Mouse (Mus musculus) hindbrain, embryonic 13.5 days (tissue): ENCODE data around the gene Nhlrc3. TPM values are rescaled to one million over a fixed set of nuclear protein-coding genes. Genes with fewer than 3 reads are reported as not detected.

Source experiments
- ATAC-seq: fragments of 200-750 bp; cut with Nextera tagmentation; 2 replicates; pipeline ENCODE4 v1.8.0; 2017; ENCODE audit warnings: moderate TSS enrichment; ENCODE audit not compliant: low FRiP score
- H3K27ac ChIP-seq: fragments of 300-500 bp; sonication (generic); 2 replicates; pipeline ENCODE4 v1.5.1; 2015; ENCODE audit warnings: inconsistent platforms, mild to moderate bottlenecking, moderate library complexity
- H3K27me3 ChIP-seq: fragments of 300-500 bp; sonication (generic); 2 replicates; pipeline ENCODE4 v1.6.1; 2015; ENCODE audit warnings: mild to moderate bottlenecking, inconsistent platforms
- H3K36me3 ChIP-seq: fragments of 300-500 bp; sonication (generic); 2 replicates; pipeline ENCODE4 v1.6.1; 2015; ENCODE audit warnings: mild to moderate bottlenecking, inconsistent platforms
- H3K4me1 ChIP-seq: fragments of 300-500 bp; sonication (generic); replicated peaks from 2 replicates; pipeline ENCODE4 v1.6.1; 2015; ENCODE audit warnings: inconsistent platforms
- H3K4me2 ChIP-seq: fragments of 300-500 bp; sonication (generic); 2 replicates; pipeline ENCODE4 v1.6.1; 2015; ENCODE audit warnings: inconsistent platforms, mild to moderate bottlenecking, moderate library complexity
- H3K4me3 ChIP-seq: fragments of 300-500 bp; sonication (generic); 2 replicates; pipeline ENCODE4 v1.5.1; 2015; ENCODE audit warnings: mild to moderate bottlenecking, inconsistent platforms
- H3K9ac ChIP-seq: fragments of 300-500 bp; sonication (generic); 2 replicates; pipeline ENCODE4 v1.6.1; 2015; ENCODE audit warnings: mild to moderate bottlenecking, inconsistent platforms
- H3K9me3 ChIP-seq: fragments of 300-500 bp; sonication (generic); 2 replicates; pipeline ENCODE4 v1.6.1; 2016; ENCODE audit warnings: inconsistent platforms
- WGBS: fragments of 180-500 bp; shearing (Covaris S2); methylation state at CpG from one replicate; pipeline ENCODE4 v1.1.7; 2015; 5-methylcytosine and 5-hydroxymethylcytosine counted together
- polyA plus RNA-seq: library from polyadenylated mRNA; unstranded; fragments of >200 nt; fragmentation: Nextera tagmentation; extraction: Ambion mirVana; gene quantifications from 2 replicates; pipeline ENCODE4 v1.2.1, GENCODE M21; 2015

Gene Nhlrc3
- polyA plus RNA-seq, 1 experiment from 2014 or later, result 9.4 TPM

DNA sequence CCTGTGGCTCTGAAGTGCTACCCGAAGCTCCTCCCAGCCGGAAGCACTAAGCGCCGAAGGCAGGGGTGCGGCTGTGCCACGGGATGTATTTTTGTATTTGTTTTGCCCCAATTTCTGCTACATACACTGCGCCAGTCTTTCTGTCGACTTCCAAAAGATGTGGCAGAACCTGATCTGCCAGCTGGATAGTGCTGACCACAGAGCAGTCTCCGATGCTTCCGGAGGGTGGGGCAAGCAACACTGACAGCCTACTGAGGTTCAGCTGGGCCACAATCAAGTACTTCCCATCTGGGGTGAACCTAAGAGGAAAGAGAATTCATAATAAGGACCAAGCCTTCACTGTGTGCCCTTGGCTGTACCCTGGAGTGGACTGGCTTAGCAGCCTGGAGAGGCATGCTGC is 10.8 kb downstream of the Nhlrc3 start:
- 96% methylated on average over 10 of the region's 10 CpGs for WGBS
- no peak overlapping the region for H3K4me3 ChIP-seq
- no peaks in the 10 kb centered on the region for H3K4me1 ChIP-seq
- ATAC-seq, result no peak
- no peaks in the 10 kb centered on the region for H3K27me3 ChIP-seq
- no peak overlapping the region for H3K4me2 ChIP-seq
- no peak overlapping the region for H3K27ac ChIP-seq
- no peaks in the 10 kb centered on the region for H3K9me3 ChIP-seq
- peaks cover 76% of the 10 kb centered on the region for H3K36me3 ChIP-seq
- no peak overlapping the region for H3K9ac ChIP-seq

DNA sequence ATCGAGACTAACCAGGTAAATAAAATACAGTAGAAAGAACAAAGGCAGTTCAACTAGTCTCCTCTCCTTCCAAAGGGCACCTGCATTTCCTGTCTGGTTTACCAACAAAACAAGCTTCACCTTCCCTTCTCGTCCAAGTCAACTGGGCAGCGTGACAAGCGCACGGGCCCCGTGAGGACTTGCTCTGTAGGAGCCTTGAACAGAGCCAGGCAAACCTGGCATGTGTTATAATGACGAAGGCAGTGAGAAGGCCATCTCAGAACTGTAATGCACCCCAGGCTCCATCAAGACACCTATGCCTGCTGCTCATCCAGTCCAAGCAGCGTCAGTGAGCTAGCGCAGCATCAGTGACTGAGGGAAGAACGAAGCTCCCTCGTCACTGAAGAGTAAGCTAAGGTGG is 12.5 kb downstream of the Nhlrc3 start:
- H3K4me1 ChIP-seq, result peaks cover under 1% of the 10 kb centered on the region; the same call in 1 of the 2 replicates
- H3K9ac ChIP-seq, result no peak overlapping the region
- ATAC-seq, result no peak
- no peak overlapping the region for H3K27ac ChIP-seq
- H3K36me3 ChIP-seq, result peaks cover 60% of the 10 kb centered on the region
- H3K4me3 ChIP-seq, result no peak overlapping the region
- 95% methylated on average over 11 of the region's 11 CpGs for whole genome bisulfite sequencing
- H3K27me3 ChIP-seq, result no peaks in the 10 kb centered on the region
- no peaks in the 10 kb centered on the region for H3K9me3 ChIP-seq
- no peak overlapping the region for H3K4me2 ChIP-seq

DNA sequence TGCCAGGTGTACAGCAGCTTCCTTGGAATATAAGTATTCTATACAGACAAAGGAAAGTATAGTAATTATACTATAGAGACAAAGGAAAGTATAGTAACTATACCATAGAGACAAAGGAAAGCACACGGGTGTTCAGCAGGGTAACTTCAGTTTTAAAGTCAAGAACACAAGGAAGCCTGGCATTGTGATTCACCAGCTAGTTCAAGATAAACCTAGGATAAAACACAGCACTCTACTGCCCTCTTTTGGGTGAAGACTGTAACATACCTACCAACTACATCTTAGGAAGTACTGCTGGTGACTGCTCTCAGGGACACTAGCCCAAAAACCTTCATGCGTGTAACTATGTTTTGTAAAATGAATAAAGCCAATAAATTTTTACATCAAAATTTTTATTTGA is 14.9 kb downstream of the Nhlrc3 start:
- H3K4me2 ChIP-seq, result no peak overlapping the region
- 23% methylated on average over 2 of the region's 2 CpGs for WGBS

DNA sequence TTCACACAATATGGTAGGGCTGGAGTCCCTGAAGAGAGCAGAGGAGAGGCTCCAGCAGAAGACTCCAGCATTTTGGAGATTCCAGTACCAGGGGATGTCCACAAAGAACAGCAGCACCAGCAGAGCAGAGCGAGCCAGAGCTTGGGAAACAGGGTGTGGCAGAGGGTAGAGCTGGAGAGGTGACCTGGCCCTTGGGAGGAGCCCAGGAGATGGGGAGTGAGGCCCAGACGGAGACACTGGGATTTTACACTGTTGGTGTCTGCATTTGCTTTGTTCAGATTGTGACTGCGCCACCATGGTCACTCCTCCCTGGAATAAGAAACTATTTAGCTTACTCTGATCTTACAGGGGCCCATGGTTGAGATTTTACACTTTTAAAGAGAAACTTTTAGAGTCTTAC is 16.3 kb downstream of the Nhlrc3 start:
- WGBS, result 91% methylated on average over 3 of the region's 3 CpGs

More for the DNA sequence above, 14.9 kb downstream of the Nhlrc3 start:
- H3K9me3 ChIP-seq, result no peaks in the 10 kb centered on the region
- H3K27me3 ChIP-seq, result no peaks in the 10 kb centered on the region
- peaks cover 38% of the 10 kb centered on the region for H3K36me3 ChIP-seq
- 0 out of 2 replicates have a peak, but pooled peaks have one; percentile 30 for ATAC-seq
- H3K27ac ChIP-seq, result no peak overlapping the region
- H3K9ac ChIP-seq, result no peak overlapping the region
- H3K4me1 ChIP-seq, result peaks cover 10% of the 10 kb centered on the region
- no peak overlapping the region for H3K4me3 ChIP-seq

DNA sequence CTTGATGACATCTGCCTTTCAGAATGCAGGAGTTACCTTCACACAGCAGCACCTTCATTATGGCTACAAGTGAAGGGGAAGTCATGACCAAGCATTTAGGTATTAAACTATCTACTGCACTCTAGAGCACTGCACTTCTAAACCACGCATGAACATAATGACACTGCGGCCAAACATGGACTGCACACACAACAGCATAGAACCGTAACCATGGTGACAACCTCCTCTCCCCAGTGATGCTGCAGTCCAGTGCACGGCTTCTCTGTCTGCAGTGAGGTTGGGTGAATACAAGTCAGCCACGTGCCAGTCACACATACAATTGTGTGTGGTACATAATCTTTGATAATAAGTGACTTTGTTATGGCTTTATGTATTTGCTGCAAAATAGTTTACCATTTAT is 17.6 kb downstream of the Nhlrc3 start:
- Histone ChIP-seq H3K9ac (no peak overlapping the region), H3K9me3 (no peaks in the 10 kb centered on the region), H3K36me3 (peaks cover 12% of the 10 kb centered on the region), H3K4me1 (peaks cover 10% of the 10 kb centered on the region), H3K4me3 (no peak overlapping the region), H3K4me2 (no peak overlapping the region), H3K27me3 (no peaks in the 10 kb centered on the region), H3K27ac (0 out of 2 replicates have a peak overlapping the region, but pooled peaks have one; percentile 40)
- WGBS, result 29% methylated on average over 5 of the region's 5 CpGs
- ATAC-seq, result peak; percentile 63

More for the DNA sequence above, 16.3 kb downstream of the Nhlrc3 start:
- Histone ChIP-seq H3K9me3 (no peaks in the 10 kb centered on the region), H3K9ac (no peak overlapping the region), H3K4me3 (no peak overlapping the region), H3K4me1 (peaks cover 10% of the 10 kb centered on the region), H3K27ac (no peak overlapping the region), H3K36me3 (peaks cover 24% of the 10 kb centered on the region), H3K27me3 (no peaks in the 10 kb centered on the region), H3K4me2 (no peak overlapping the region)
- ATAC-seq, result no peak

DNA sequence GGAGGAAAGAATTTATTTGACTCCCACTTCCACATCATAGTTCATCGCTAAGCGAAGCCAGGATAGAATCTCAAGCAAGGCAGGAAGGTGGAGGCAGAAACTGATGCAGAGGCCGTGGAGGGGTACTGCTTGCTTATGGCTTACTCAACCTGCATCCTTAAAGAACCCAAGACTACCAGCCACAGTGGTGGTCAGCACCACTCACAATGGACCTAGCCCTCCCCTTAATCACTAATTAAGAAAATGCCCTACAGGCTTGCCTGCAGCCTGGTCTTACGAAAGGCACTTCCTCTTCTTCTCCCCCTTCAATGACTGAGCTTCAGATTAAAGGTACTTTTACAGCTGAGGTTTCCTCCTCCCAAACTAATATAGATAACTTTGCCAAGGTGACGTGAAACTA is 26.6 kb downstream of the Nhlrc3 start:
- H3K36me3 ChIP-seq, result no peaks in the 10 kb centered on the region
- ATAC-seq, result no peak

DNA sequence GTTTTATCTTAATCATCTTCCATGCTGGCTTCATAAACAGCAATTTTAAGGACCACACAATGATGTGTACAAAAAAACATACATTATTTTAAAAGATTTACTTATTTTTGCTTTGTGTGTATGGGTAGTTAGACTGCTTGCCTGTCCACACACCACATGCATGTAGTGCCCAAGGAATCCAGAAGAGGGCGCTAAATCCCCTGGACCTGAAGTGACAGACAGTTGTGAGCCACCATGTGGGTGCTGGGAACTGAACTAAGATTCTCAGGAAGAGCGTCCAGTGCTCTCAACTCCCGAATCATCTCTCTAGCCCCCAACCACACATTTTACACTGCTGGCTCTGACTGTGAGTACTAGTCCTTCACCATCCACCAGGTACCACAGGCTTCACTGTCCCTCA is 28.5 kb downstream of the Nhlrc3 start:
- Histone ChIP-seq H3K27ac (no peak overlapping the region), H3K9me3 (no peaks in the 10 kb centered on the region), H3K27me3 (no peaks in the 10 kb centered on the region), H3K36me3 (no peaks in the 10 kb centered on the region), H3K4me3 (no peak overlapping the region), H3K4me2 (no peak overlapping the region), H3K4me1 (no peaks in the 10 kb centered on the region), H3K9ac (no peak overlapping the region)
- 77% methylated on average over 3 of the region's 3 CpGs for WGBS
- no peak for ATAC-seq

More for the DNA sequence above, 26.6 kb downstream of the Nhlrc3 start:
- no peaks in the 10 kb centered on the region for H3K27me3 ChIP-seq
- H3K4me2 ChIP-seq, result no peak overlapping the region
- H3K9me3 ChIP-seq, result no peaks in the 10 kb centered on the region
- no peak overlapping the region for H3K4me3 ChIP-seq
- no peak overlapping the region for H3K9ac ChIP-seq
- H3K27ac ChIP-seq, result no peak overlapping the region
- WGBS, result 82% methylated on average over 5 of the region's 5 CpGs
- H3K4me1 ChIP-seq, result no peaks in the 10 kb centered on the region

DNA sequence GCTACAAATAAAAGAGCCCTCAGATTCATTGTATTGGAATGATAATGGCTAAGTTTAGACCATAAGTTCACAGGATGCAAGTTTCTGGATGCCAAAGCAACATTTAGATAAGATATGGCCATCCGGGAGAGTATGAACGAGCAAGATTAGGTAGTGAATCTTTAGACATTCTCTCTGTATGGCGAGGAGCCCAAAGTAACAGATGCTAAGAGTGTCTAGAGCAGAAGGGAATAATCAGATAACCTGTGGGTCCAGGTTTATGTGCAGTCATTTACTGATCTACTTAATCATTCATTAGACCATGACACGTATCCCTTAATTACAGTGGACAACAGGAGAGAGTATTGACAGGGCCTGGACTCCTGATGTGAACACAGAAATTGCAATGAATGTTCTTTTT is 39.6 kb downstream of the Nhlrc3 start:
- Histone ChIP-seq H3K4me3 (no peak overlapping the region), H3K27me3 (no peaks in the 10 kb centered on the region), H3K4me1 (0 out of 2 replicates have a peak, but pooled peaks cover 3% of the 10 kb centered on the region), H3K4me2 (no peak overlapping the region), H3K27ac (no peak overlapping the region), H3K9me3 (no peaks in the 10 kb centered on the region), H3K36me3 (no peaks in the 10 kb centered on the region), H3K9ac (no peak overlapping the region)
- ATAC-seq, result no peak
- WGBS, result 88% methylated on average over 4 of the region's 4 CpGs

DNA sequence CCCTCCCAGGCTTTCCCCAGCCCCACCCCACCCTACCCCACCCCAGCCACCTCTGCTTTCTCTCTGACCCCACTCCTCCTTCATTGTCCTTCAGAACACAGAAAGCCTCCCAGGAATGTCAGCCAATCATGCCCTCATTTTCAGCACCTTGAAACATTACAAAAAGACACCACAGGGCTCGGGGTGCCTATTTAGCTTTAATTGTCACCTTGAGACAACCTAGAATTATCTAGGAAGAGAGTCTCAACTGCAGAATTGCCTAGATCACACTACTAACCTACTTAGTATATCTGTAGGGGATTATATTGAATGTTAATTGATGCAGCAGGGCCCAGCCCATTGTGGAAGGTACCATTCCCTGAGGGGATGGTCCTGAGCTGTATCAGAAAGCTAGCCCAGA is 40.4 kb downstream of the Nhlrc3 start:
- no peak for ATAC-seq
- H3K36me3 ChIP-seq, result no peaks in the 10 kb centered on the region
- H3K4me2 ChIP-seq, result no peak overlapping the region
- H3K27me3 ChIP-seq, result no peaks in the 10 kb centered on the region
- no peak overlapping the region for H3K27ac ChIP-seq
- H3K4me3 ChIP-seq, result no peak overlapping the region
- WGBS, result 41% methylated on average over 1 of the region's 1 CpGs
- no peaks in the 10 kb centered on the region for H3K9me3 ChIP-seq
- no peak overlapping the region for H3K9ac ChIP-seq
- 0 out of 2 replicates have a peak, but pooled peaks cover 4% of the 10 kb centered on the region for H3K4me1 ChIP-seq

DNA sequence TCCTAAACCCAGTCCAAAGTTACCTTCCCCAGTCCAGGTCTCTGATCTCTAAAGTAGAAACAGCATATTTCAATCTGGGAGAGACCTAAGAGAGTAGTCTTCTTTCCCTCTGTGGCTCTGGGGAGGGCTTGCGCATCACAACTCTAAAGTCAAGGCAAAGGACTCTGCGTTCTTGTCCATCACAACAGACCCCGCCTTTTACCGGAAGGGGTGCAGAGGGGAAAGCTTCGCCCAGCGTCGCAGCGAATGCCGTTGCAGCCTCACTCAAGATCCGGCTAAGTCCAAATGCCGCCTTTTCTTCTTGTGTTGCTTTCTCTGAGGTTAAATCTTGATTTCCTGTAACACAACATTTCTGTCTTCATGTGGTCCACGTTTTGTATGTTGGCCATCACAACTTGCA is 41.5 kb downstream of the Nhlrc3 start:
- Histone ChIP-seq H3K9me3 (no peaks in the 10 kb centered on the region), H3K27me3 (no peaks in the 10 kb centered on the region), H3K27ac (no peak overlapping the region), H3K9ac (no peak overlapping the region), H3K36me3 (no peaks in the 10 kb centered on the region), H3K4me2 (no peak overlapping the region), H3K4me3 (no peak overlapping the region), H3K4me1 (0 out of 2 replicates have a peak, but pooled peaks cover 12% of the 10 kb centered on the region)
- no peak for ATAC-seq
- WGBS, result 90% methylated on average over 12 of the region's 12 CpGs

DNA sequence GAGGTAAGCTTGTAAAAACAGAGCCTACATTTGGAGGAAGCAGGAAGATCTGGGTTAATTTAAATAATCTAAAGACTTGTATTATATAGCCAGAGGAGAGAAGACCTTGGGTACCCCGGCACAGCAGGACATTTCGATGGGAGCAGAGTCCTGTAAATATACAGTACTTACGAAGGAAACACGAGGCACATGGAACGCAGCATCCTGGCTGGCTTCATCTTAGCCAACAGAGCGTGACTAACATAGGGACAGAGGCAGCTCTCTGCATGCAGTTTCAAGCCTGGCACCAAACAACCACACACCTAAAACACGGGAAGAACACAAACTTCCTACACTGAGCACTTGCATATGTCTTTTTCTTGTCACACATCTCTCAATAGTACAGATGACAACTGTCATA is 45.4 kb downstream of the Nhlrc3 start:
- H3K9ac ChIP-seq, result no peak overlapping the region
- 68% methylated on average over 7 of the region's 7 CpGs for WGBS
- no peak for ATAC-seq

DNA sequence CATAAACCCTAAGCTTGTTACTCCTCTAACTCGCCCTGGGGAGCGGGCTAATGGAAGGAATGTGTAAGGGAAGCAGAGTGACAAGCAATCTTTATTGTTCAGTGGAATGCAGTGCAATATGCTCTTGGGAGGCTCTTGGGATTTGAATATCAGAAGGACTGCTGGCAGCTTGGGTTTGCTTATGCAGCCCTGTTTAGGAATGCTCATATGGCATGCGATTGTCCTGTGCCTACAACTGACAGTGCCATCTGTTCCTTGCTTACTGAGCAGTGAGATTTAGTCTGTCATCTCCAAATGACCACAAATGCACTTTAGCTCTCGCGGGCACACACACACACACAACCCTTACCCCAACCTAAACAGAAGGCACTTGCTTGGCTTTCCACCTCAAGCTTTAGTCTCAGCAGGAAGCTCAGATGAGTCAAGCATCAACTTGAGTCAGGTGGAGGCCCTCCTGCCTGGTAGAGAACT is 47.1 kb downstream of the Nhlrc3 start:
- Histone ChIP-seq H3K9me3 (no peaks in the 10 kb centered on the region), H3K9ac (no peak overlapping the region), H3K36me3 (no peaks in the 10 kb centered on the region), H3K27me3 (no peaks in the 10 kb centered on the region), H3K4me2 (no peak overlapping the region), H3K4me3 (no peak overlapping the region), H3K4me1 (peaks cover 23% of the 10 kb centered on the region), H3K27ac (no peak overlapping the region)
- peak; percentile 46; the same call in 1 of the 2 replicates for ATAC-seq
- 40% methylated on average over 5 of the region's 5 CpGs for WGBS

More for the DNA sequence above, 45.4 kb downstream of the Nhlrc3 start:
- no peaks in the 10 kb centered on the region for H3K9me3 ChIP-seq
- no peaks in the 10 kb centered on the region for H3K36me3 ChIP-seq
- peaks cover 23% of the 10 kb centered on the region for H3K4me1 ChIP-seq
- H3K27ac ChIP-seq, result no peak overlapping the region
- no peaks in the 10 kb centered on the region for H3K27me3 ChIP-seq
- no peak overlapping the region for H3K4me3 ChIP-seq
- H3K4me2 ChIP-seq, result no peak overlapping the region

DNA sequence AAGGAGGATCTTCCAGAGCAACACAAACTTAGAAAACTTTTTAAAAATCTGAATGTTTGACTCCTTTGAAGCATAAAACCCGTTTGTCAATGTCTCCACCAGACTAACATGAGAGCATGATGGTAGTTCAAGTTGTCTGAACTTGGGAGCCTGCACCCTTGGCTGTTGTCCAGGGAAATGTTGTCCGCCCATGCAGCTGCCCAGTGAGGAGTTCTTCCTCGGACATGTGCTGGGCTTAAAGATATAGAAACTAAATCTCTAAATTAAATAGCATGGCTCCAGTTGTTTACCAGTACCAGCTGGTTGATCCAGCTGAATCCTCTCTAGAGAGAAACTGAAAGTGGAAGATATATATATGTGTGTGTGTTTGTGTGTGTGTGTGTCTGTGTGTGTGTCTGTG is 49.2 kb downstream of the Nhlrc3 start:
- no peak overlapping the region for H3K9ac ChIP-seq
- 72% methylated on average over 3 of the region's 3 CpGs for WGBS
- H3K4me2 ChIP-seq, result no peak overlapping the region
- ATAC-seq, result no peak
- no peak overlapping the region for H3K4me3 ChIP-seq
- no peaks in the 10 kb centered on the region for H3K27me3 ChIP-seq
- H3K9me3 ChIP-seq, result no peaks in the 10 kb centered on the region
- H3K4me1 ChIP-seq, result peaks cover 23% of the 10 kb centered on the region
- no peak overlapping the region for H3K27ac ChIP-seq
- H3K36me3 ChIP-seq, result no peaks in the 10 kb centered on the region
